Mouse (Mus musculus): ENCODE data around the gene Inafm2. TPM values are rescaled to one million over a fixed set of nuclear protein-coding genes. Genes with fewer than 3 reads are reported as not detected.

Inafm2 gene
- polyA plus RNA-seq, 1 experiment from 2014 or later, result 24.1 TPM

GRCm38 (mm10) chr2:118775396-118775795 is 29.8 kb downstream of the Inafm2 start:
- no peak for ATAC-seq
- H3K36me3 ChIP-seq (ENCODE audit: control insufficient read depth, insufficient read depth, low read length), result no peaks in the 10 kb centered on the region; the same call in 1 of the 2 replicates
- no peak overlapping the region for H3K27ac ChIP-seq (ENCODE audit: low read length)
- H3K4me1 ChIP-seq (ENCODE audit: control insufficient read depth, insufficient read depth, low read length), result peaks cover 20% of the 10 kb centered on the region
- H3K27me3 ChIP-seq (replicated peaks; ENCODE audit: control insufficient read depth, insufficient read depth, low read length), result no peaks in the 10 kb centered on the region
- no peak overlapping the region for H3K4me2 ChIP-seq (ENCODE audit: low read depth, low read length)
- H3K4me3 ChIP-seq (ENCODE audit: low read length), result no peak overlapping the region
- H3K9me3 ChIP-seq (ENCODE audit: control insufficient read depth, low read length), result no peaks in the 10 kb centered on the region
- 62% methylated on average over 1 of the region's 1 CpGs for WGBS
- H3K9ac ChIP-seq (ENCODE audit: low read depth, low read length), result no peak overlapping the region

- Histone ChIP-seq H3K27ac (ENCODE audit: low read length) (no peak overlapping the region), H3K4me2 (ENCODE audit: low read depth, low read length) (no peak overlapping the region), H3K27me3 (replicated peaks; ENCODE audit: control insufficient read depth, insufficient read depth, low read length) (no peaks in the 10 kb centered on the region), H3K9ac (ENCODE audit: low read depth, low read length) (0 out of 2 replicates have a peak overlapping the region, but pooled peaks have one; percentile 24), H3K4me3 (ENCODE audit: low read length) (no peak overlapping the region), H3K4me1 (ENCODE audit: control insufficient read depth, insufficient read depth, low read length) (peaks cover 20% of the 10 kb centered on the region), H3K36me3 (ENCODE audit: control insufficient read depth, insufficient read depth, low read length) (no peaks in the 10 kb centered on the region; the same call in 1 of the 2 replicates), H3K9me3 (ENCODE audit: control insufficient read depth, low read length) (no peaks in the 10 kb centered on the region)
- ATAC-seq, result no peak
- 84% methylated on average over 3 of the region's 4 CpGs for WGBS
These were observed 30.3 kb downstream of the Inafm2 start for GRCm38 (mm10) chr2:118775846-118776245.

DNA sequence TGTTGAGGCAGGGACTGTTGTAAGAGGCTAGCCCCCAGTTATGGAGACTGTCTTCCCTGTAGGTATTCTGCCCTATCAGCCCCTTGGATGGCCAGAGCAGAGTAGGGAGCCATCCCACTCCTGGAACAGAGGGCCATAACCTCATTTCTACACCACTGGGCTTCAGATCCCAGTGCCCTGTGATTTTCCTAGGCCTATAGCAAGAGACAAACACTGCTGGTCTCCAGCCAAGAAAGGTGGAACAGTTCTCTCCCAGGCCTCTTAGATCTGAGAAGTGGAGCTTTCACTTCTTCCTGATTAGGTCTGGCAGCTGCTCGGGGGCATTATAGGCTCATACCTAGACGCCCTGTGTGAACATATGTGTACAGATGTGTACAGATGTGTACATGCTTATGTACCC is 30.7 kb downstream of the Inafm2 start:
- Histone ChIP-seq H3K27ac (ENCODE audit: low read length) (no peak overlapping the region), H3K9ac (ENCODE audit: low read depth, low read length) (0 out of 2 replicates have a peak overlapping the region, but pooled peaks have one; percentile 24), H3K9me3 (ENCODE audit: control insufficient read depth, low read length) (no peaks in the 10 kb centered on the region), H3K27me3 (replicated peaks; ENCODE audit: control insufficient read depth, insufficient read depth, low read length) (no peaks in the 10 kb centered on the region), H3K4me2 (ENCODE audit: low read depth, low read length) (no peak overlapping the region), H3K4me1 (ENCODE audit: control insufficient read depth, insufficient read depth, low read length) (peaks cover 20% of the 10 kb centered on the region), H3K36me3 (ENCODE audit: control insufficient read depth, insufficient read depth, low read length) (no peaks in the 10 kb centered on the region; the same call in 1 of the 2 replicates), H3K4me3 (ENCODE audit: low read length) (no peak overlapping the region)
- 74% methylated on average over 2 of the region's 2 CpGs for WGBS
- ATAC-seq, result no peak

DNA sequence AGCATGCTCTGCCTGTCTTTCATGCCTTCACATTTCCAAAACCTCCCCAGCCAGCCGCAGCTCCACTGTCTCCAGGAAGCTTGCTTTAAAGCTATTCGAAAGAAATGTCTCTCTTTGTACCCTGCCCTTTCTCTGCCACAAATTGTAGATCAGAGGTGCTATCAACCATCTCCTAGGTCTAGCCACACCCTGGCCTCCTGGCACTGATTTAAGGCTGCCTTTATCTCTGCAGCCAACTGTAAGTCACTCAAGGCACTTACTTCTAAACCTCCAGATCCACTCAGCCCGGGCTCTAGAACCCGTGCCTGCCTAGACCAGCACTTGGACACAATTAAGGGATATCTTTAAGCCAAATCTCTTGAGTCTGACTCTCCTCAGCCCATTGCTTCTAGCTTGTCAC is 32.9 kb downstream of the Inafm2 start:
- no peak overlapping the region for H3K9ac ChIP-seq (ENCODE audit: low read depth, low read length)
- no peak overlapping the region for H3K27ac ChIP-seq (ENCODE audit: low read length)
- no peak for ATAC-seq
- no peak overlapping the region for H3K4me2 ChIP-seq (ENCODE audit: low read depth, low read length)
- H3K36me3 ChIP-seq (ENCODE audit: control insufficient read depth, insufficient read depth, low read length), result no peaks in the 10 kb centered on the region; the same call in 1 of the 2 replicates
- H3K4me1 ChIP-seq (ENCODE audit: control insufficient read depth, insufficient read depth, low read length), result peaks cover 20% of the 10 kb centered on the region
- no peaks in the 10 kb centered on the region for H3K27me3 ChIP-seq (replicated peaks; ENCODE audit: control insufficient read depth, insufficient read depth, low read length)
- H3K9me3 ChIP-seq (ENCODE audit: control insufficient read depth, low read length), result no peaks in the 10 kb centered on the region
- H3K4me3 ChIP-seq (ENCODE audit: low read length), result no peak overlapping the region
- WGBS, result 74% methylated on average over 4 of the region's 4 CpGs

- ATAC-seq, result no peak
- Histone ChIP-seq H3K4me1 (ENCODE audit: control insufficient read depth, insufficient read depth, low read length) (peaks cover 19% of the 10 kb centered on the region), H3K36me3 (ENCODE audit: control insufficient read depth, insufficient read depth, low read length) (no peaks in the 10 kb centered on the region), H3K4me2 (ENCODE audit: low read depth, low read length) (peak overlapping the region; percentile 62), H3K9ac (ENCODE audit: low read depth, low read length) (peak overlapping the region; percentile 20; the same call in 1 of the 2 replicates), H3K27ac (ENCODE audit: low read length) (no peak overlapping the region), H3K4me3 (ENCODE audit: low read length) (peak overlapping the region; percentile 41), H3K27me3 (replicated peaks; ENCODE audit: control insufficient read depth, insufficient read depth, low read length) (no peaks in the 10 kb centered on the region), H3K9me3 (ENCODE audit: control insufficient read depth, low read length) (no peaks in the 10 kb centered on the region)
- WGBS, result 12% methylated on average over 10 of the region's 10 CpGs
These were observed 33.5 kb downstream of the Inafm2 start for GRCm38 (mm10) chr2:118779065-118779464.

GRCm38 (mm10) chr2:118779504-118780480 is 34.2 kb downstream of the Inafm2 start, which contains the start of gene Disp2:
TSS of gene Disp2 (plus strand) at chr2:118779719.
- Histone ChIP-seq H3K4me1 (ENCODE audit: control insufficient read depth, insufficient read depth, low read length) (peaks cover 14% of the 10 kb centered on the region), H3K27me3 (replicated peaks; ENCODE audit: control insufficient read depth, insufficient read depth, low read length) (no peaks in the 10 kb centered on the region), H3K4me3 (ENCODE audit: low read length) (peak within 1 kb of the TSS; percentile 41), H3K4me2 (ENCODE audit: low read depth, low read length) (peak within 1 kb of the TSS; percentile 62), H3K27ac (ENCODE audit: low read length) (no peak within 1 kb of the TSS), H3K9me3 (ENCODE audit: control insufficient read depth, low read length) (no peaks in the 10 kb centered on the region), H3K36me3 (ENCODE audit: control insufficient read depth, insufficient read depth, low read length) (no peaks in the 10 kb centered on the region), H3K9ac (ENCODE audit: low read depth, low read length) (peak within 1 kb of the TSS; percentile 20; the same call in 1 of the 2 replicates)
- peak; percentile 78 for ATAC-seq
- 10% methylated on average over 39 of the region's 39 CpGs for WGBS

GRCm38 (mm10) chr2:118781115-118781514 is 35.6 kb downstream of the Inafm2 start:
- no peaks in the 10 kb centered on the region for H3K36me3 ChIP-seq (ENCODE audit: control insufficient read depth, insufficient read depth, low read length)
- ATAC-seq, result no peak
- H3K9ac ChIP-seq (ENCODE audit: low read depth, low read length), result no peak overlapping the region
- H3K4me3 ChIP-seq (ENCODE audit: low read length), result no peak overlapping the region
- 50% methylated on average over 1 of the region's 1 CpGs for WGBS
- H3K27me3 ChIP-seq (replicated peaks; ENCODE audit: control insufficient read depth, insufficient read depth, low read length), result no peaks in the 10 kb centered on the region
- peaks cover 7% of the 10 kb centered on the region for H3K4me1 ChIP-seq (ENCODE audit: control insufficient read depth, insufficient read depth, low read length)
- no peak overlapping the region for H3K4me2 ChIP-seq (ENCODE audit: low read depth, low read length)
- no peaks in the 10 kb centered on the region for H3K9me3 ChIP-seq (ENCODE audit: control insufficient read depth, low read length)
- no peak overlapping the region for H3K27ac ChIP-seq (ENCODE audit: low read length)

DNA sequence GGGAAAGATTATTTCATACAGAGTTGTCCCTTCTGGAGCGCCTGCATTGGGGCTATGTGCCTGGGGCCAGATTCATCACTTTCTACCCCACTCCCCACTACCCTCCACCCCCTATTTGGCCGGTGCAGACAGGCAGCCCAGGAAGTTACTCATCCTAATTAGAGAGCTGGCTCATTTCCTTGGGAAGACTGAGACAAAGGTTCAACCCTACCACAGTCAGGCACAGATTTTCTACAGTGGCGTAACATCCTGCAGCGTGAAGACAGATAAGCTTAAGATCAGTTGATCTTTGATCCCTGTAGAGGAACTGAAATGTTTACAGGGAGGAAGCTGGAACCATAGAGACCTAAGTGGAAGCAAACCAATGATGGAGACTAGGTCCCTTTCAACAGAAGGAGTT is 36.7 kb downstream of the Inafm2 start:
- Histone ChIP-seq H3K36me3 (ENCODE audit: control insufficient read depth, insufficient read depth, low read length) (no peaks in the 10 kb centered on the region), H3K4me1 (ENCODE audit: control insufficient read depth, insufficient read depth, low read length) (peaks cover 5% of the 10 kb centered on the region), H3K27me3 (replicated peaks; ENCODE audit: control insufficient read depth, insufficient read depth, low read length) (no peaks in the 10 kb centered on the region), H3K9ac (ENCODE audit: low read depth, low read length) (no peak overlapping the region), H3K27ac (ENCODE audit: low read length) (no peak overlapping the region), H3K4me3 (ENCODE audit: low read length) (no peak overlapping the region), H3K9me3 (ENCODE audit: control insufficient read depth, low read length) (no peaks in the 10 kb centered on the region), H3K4me2 (ENCODE audit: low read depth, low read length) (no peak overlapping the region)
- ATAC-seq, result peak; percentile 38; the same call in 1 of the 2 replicates
- WGBS, result 48% methylated on average over 4 of the region's 4 CpGs

DNA sequence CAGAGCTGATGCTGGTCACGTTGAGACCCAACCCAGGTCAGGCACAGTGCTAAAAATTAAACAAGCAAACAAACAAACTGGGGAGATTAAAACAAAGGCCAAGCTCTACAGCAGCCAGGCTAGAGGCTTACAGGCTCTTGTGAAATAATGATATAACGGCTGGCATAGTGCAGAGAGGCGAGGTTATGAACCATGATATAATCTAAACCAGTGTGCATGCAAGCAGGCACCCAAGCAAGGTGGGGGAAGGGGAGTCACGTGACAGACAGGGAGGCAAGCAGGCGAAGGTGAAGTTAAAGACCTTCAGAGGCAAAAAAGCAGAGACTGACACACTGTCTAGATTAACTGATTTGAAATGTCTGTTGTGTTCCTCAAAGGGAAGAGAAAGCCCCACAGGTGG is 37.5 kb downstream of the Inafm2 start:
- no peak for ATAC-seq
- H3K9ac ChIP-seq (ENCODE audit: low read depth, low read length), result no peak overlapping the region
- no peak overlapping the region for H3K4me3 ChIP-seq (ENCODE audit: low read length)
- H3K4me2 ChIP-seq (ENCODE audit: low read depth, low read length), result no peak overlapping the region
- H3K27me3 ChIP-seq (replicated peaks; ENCODE audit: control insufficient read depth, insufficient read depth, low read length), result no peaks in the 10 kb centered on the region
- no peaks in the 10 kb centered on the region for H3K36me3 ChIP-seq (ENCODE audit: control insufficient read depth, insufficient read depth, low read length)
- H3K9me3 ChIP-seq (ENCODE audit: control insufficient read depth, low read length), result no peaks in the 10 kb centered on the region
- H3K4me1 ChIP-seq (ENCODE audit: control insufficient read depth, insufficient read depth, low read length), result peaks cover 5% of the 10 kb centered on the region
- WGBS, result 52% methylated on average over 5 of the region's 5 CpGs
- H3K27ac ChIP-seq (ENCODE audit: low read length), result no peak overlapping the region
